Mouse (Mus musculus) CH12.LX (cell line): ENCODE measurements around the gene Prdm2. TPM values are rescaled to one million over a fixed set of nuclear protein-coding genes. Genes with fewer than 3 reads are reported as not detected.

Source experiments
- DNase-seq: peaks from one replicate; pipeline ENCODE4 v3.0.0-alpha.2; 2013; ENCODE audit errors: extremely low read depth
- H3K27ac ChIP-seq: 2 replicates; pipeline ENCODE4 v1.5.1; 2012; ENCODE audit warnings: low read depth, mild to moderate bottlenecking, control low read depth, moderate library complexity; ENCODE audit not compliant: insufficient read depth
- H3K27me3 ChIP-seq: replicated peaks from 2 replicates; pipeline ENCODE3; 2012; ENCODE audit warnings: inconsistent platforms
- H3K36me3 ChIP-seq, 2 experiments: replicated peaks in 1 of 2; 2 replicates each; pipeline versions ENCODE3 to v1.6.1; 2012; ENCODE audit warnings: inconsistent platforms in 1 of 2, low read length in 1 of 2, mild to moderate bottlenecking in 1 of 2, mixed read lengths in 1 of 2, moderate library complexity in 1 of 2; ENCODE audit not compliant: control insufficient read depth in 1 of 2, insufficient read depth in 1 of 2
- H3K4me1 ChIP-seq, 2 experiments: 2 replicates each; pipeline ENCODE4 v1.6.1; 2012; ENCODE audit warnings: inconsistent platforms in 1 of 2, moderate library complexity in 1 of 2; ENCODE audit not compliant: insufficient read depth in 2 of 2, control insufficient read depth in 1 of 2
- H3K4me2 ChIP-seq: 2 replicates; pipeline ENCODE4 v1.6.1; 2012; ENCODE audit warnings: low read depth, mild to moderate bottlenecking, control low read depth; ENCODE audit not compliant: poor library complexity, insufficient read depth, severe bottlenecking
- H3K4me3 ChIP-seq, 3 experiments: fragments of 150-350 bp in 1 of 3; sonication (generic) in 1 of 3; replicated peaks in 1 of 3; 2 replicates each; pipeline versions ENCODE3 to v1.5.1; 2011 to 2012; ENCODE audit warnings: low read depth in 2 of 3, low read length in 2 of 3, mild to moderate bottlenecking in 2 of 3, moderate library complexity in 2 of 3, control low read depth in 1 of 3, improper control_type of control experiment in 1 of 3, inconsistent platforms in 1 of 3, mixed read lengths in 1 of 3; ENCODE audit not compliant: poor library complexity in 1 of 3
- H3K79me2 ChIP-seq: replicated peaks from 2 replicates; pipeline ENCODE4 v1.6.1; 2012; ENCODE audit warnings: mild to moderate bottlenecking, moderate library complexity; ENCODE audit not compliant: control insufficient read depth, poor library complexity, insufficient read depth, severe bottlenecking; ENCODE audit errors: extremely low read depth
- H3K9ac ChIP-seq: 2 replicates; pipeline ENCODE4 v1.6.1; 2012; ENCODE audit warnings: low read depth, mild to moderate bottlenecking, control low read depth, moderate library complexity; ENCODE audit not compliant: insufficient read depth
- H3K9me3 ChIP-seq: replicated peaks from 2 replicates; pipeline ENCODE3; 2012; ENCODE audit warnings: low read length, inconsistent platforms, mixed read lengths
- BHLHE40 ChIP-seq: IDR thresholded peaks from 2 replicates; pipeline ENCODE4 v1.6.1; 2011; ENCODE audit warnings: mild to moderate bottlenecking, low read depth, low read length, improper control_type of control experiment
- CHD1 ChIP-seq: IDR thresholded peaks from 2 replicates; pipeline ENCODE4 v1.6.1; 2012; ENCODE audit warnings: low read depth, low read length, improper control_type of control experiment, inconsistent platforms
- CTCF ChIP-seq, 2 experiments: IDR thresholded peaks in 1 of 2; conservative IDR thresholded peaks in 1 of 2; 2 replicates each; pipeline ENCODE4 v1.5.1; 2011 to 2012; ENCODE audit warnings: low read depth in 2 of 2, low read length in 2 of 2, improper control_type of control experiment in 1 of 2, inconsistent platforms in 1 of 2, mild to moderate bottlenecking in 1 of 2, moderate library complexity in 1 of 2
- ELF1 ChIP-seq: IDR thresholded peaks from 2 replicates; pipeline ENCODE4 v1.6.1; 2014; ENCODE audit warnings: low read depth, mild to moderate bottlenecking, inconsistent platforms, low read length, improper control_type of control experiment
- EP300 ChIP-seq: IDR thresholded peaks from 2 replicates; pipeline ENCODE4 v1.6.1; 2011; ENCODE audit warnings: low read length, improper control_type of control experiment
- GABPA ChIP-seq: IDR thresholded peaks from 2 replicates; pipeline ENCODE4 v1.6.1; 2012; ENCODE audit warnings: low read depth, low read length, improper control_type of control experiment, inconsistent platforms; ENCODE audit not compliant: insufficient replicate concordance
- IRF4 ChIP-seq: IDR thresholded peaks from 2 replicates; pipeline ENCODE4 v1.6.1; 2014; ENCODE audit warnings: low read depth, mild to moderate bottlenecking, inconsistent platforms, low read length, improper control_type of control experiment
- KAT2A ChIP-seq: IDR thresholded peaks from 2 replicates; pipeline ENCODE4 v1.6.1; 2012; ENCODE audit warnings: low read length, improper control_type of control experiment, inconsistent platforms; ENCODE audit not compliant: insufficient replicate concordance
- MAFK ChIP-seq: IDR thresholded peaks from 2 replicates; pipeline ENCODE4 v1.6.1; 2011; ENCODE audit warnings: low read length, improper control_type of control experiment; ENCODE audit not compliant: insufficient replicate concordance
- MAX ChIP-seq: IDR thresholded peaks from 2 replicates; pipeline ENCODE4 v1.6.1; 2011; ENCODE audit warnings: low read length, improper control_type of control experiment
- MEF2A ChIP-seq: IDR thresholded peaks from 2 replicates; pipeline ENCODE4 v1.6.1; 2014; ENCODE audit warnings: low read depth, mild to moderate bottlenecking, inconsistent platforms, low read length, improper control_type of control experiment, borderline replicate concordance
- MXI1 ChIP-seq: IDR thresholded peaks from 2 replicates; pipeline ENCODE4 v1.6.1; 2011; ENCODE audit warnings: mild to moderate bottlenecking, low read depth, low read length, improper control_type of control experiment
- POLR2A ChIP-seq: IDR thresholded peaks from 2 replicates; pipeline ENCODE4 v1.6.1; 2011; ENCODE audit warnings: low read depth, mild to moderate bottlenecking, improper control_type of control experiment, low read length
- POLR2AphosphoS2 ChIP-seq: IDR thresholded peaks from 2 replicates; pipeline ENCODE4 v1.6.1; 2011; ENCODE audit warnings: low read depth, low read length, improper control_type of control experiment
- RAD21 ChIP-seq: IDR thresholded peaks from 2 replicates; pipeline ENCODE4 v1.6.1; 2011; ENCODE audit warnings: low read depth, mild to moderate bottlenecking, low read length, improper control_type of control experiment, moderate library complexity
- RCOR1 ChIP-seq: conservative IDR thresholded peaks from 2 replicates; pipeline ENCODE4 v1.6.1; 2012; ENCODE audit warnings: low read depth, mild to moderate bottlenecking, inconsistent platforms, low read length, improper control_type of control experiment
- TBP ChIP-seq: conservative IDR thresholded peaks from 2 replicates; pipeline ENCODE4 v1.6.1; 2011; ENCODE audit warnings: low read depth, low read length, improper control_type of control experiment
- TCF12 ChIP-seq: IDR thresholded peaks from 2 replicates; pipeline ENCODE4 v1.6.1; 2014; ENCODE audit warnings: low read depth, mild to moderate bottlenecking, inconsistent platforms, low read length, improper control_type of control experiment
- UBTF ChIP-seq: IDR thresholded peaks from 2 replicates; pipeline ENCODE4 v1.6.1; 2012; ENCODE audit warnings: low read depth, mild to moderate bottlenecking, inconsistent platforms, low read length, improper control_type of control experiment, moderate library complexity
- USF1 ChIP-seq: IDR thresholded peaks from 2 replicates; pipeline ENCODE4 v1.6.1; 2014; ENCODE audit warnings: low read depth, mild to moderate bottlenecking, inconsistent platforms, low read length, improper control_type of control experiment
- ZC3H11A ChIP-seq: IDR thresholded peaks from 2 replicates; pipeline ENCODE4 v1.6.1; 2012; ENCODE audit warnings: low read depth, mild to moderate bottlenecking, inconsistent platforms, low read length, improper control_type of control experiment
- ZMIZ1 ChIP-seq: IDR thresholded peaks from 2 replicates; pipeline ENCODE4 v1.6.1; 2012; ENCODE audit warnings: low read depth, mild to moderate bottlenecking, inconsistent platforms, low read length, improper control_type of control experiment
- dilution Hi-C: fragments of 300-500 bp; cut with MboI; formaldehyde crosslinking; loops from 2 replicates; pipeline ENCODE4 v1.14.3; 2020; ENCODE audit warnings: low sequenced_read_pairs; ENCODE audit not compliant: extremely low pct_unique_long_range_greater_than_20kb, extremely low pct_ligation_motif_present
- in situ Hi-C: fragments of 300-500 bp; cut with MboI; formaldehyde crosslinking; loops from 3 replicates; pipeline ENCODE4 v1.14.3; 2019; ENCODE audit warnings: low sequenced_read_pairs, low pct_ligation_motif_present, low pct_unique_long_range_greater_than_20kb, mixed read lengths
- polyA plus RNA-seq: library from polyadenylated mRNA; unstranded; fragments of >175 nt; gene quantifications from 2 replicates; pipeline ENCODE4 v1.2.1, GENCODE M21; 2012; ENCODE audit warnings: low read depth; ENCODE audit not compliant: insufficient read length
- total RNA-seq, 2 experiments: library from RNA; depleted of rRNA; stranded (reverse); fragments of 300-350 nt in 1 of 2; fragments of >200 nt in 1 of 2; gene quantifications; 2 replicates each; pipeline ENCODE4 v1.2.3; 2012 to 2014

The Prdm2 gene
- total and polyA plus RNA-seq, 3 experiments, result 3.8 to 16.1 (median 7.1) TPM

- Histone ChIP-seq H3K79me2 (peaks cover 60% of the 10 kb centered on the region), H3K9me3 (no peaks in the 10 kb centered on the region), H3K4me2 (peak overlapping the region; percentile 74), H3K9ac (peak overlapping the region; percentile 76), H3K4me1 (peaks cover 28 to 76% of the 10 kb centered on the region in 2 experiments), H3K4me3 (peak overlapping the region in 1 of 3 experiments; percentile 44), H3K27ac (peak overlapping the region; percentile 93), H3K27me3 (no peaks in the 10 kb centered on the region), H3K36me3 (peaks cover 0 to 22% of the 10 kb centered on the region in 2 experiments)
- DNase-seq, result no peak
- in situ Hi-C loops, result no loop called here
- TF ChIP-seq POLR2AphosphoS2 (no peak), RCOR1 (no peak), MAX (0 out of 2 replicates have a peak, but pooled peaks have one; percentile 28)
- dilution Hi-C loops, result no loop called here
Observed at GRCm38 (mm10) chr4:143186066-143186465, 26.7 kb downstream of the Prdm2 start.

GRCm38 (mm10) chr4:143185496-143185895 lies 27.3 kb downstream of the Prdm2 start:
- Histone ChIP-seq H3K36me3 (peaks cover 0 to 27% of the 10 kb centered on the region in 2 experiments), H3K9ac (peak overlapping the region; percentile 76), H3K27ac (peak overlapping the region; percentile 93), H3K4me1 (peaks cover 29 to 76% of the 10 kb centered on the region in 2 experiments), H3K4me3 (peak overlapping the region; percentile 7 to 44 (median 25)), H3K79me2 (peaks cover 55% of the 10 kb centered on the region), H3K27me3 (no peaks in the 10 kb centered on the region), H3K9me3 (no peaks in the 10 kb centered on the region), H3K4me2 (peak overlapping the region; percentile 74)
- 0 out of 2 replicates have a peak, but pooled peaks have one; percentile 2 for TF ChIP-seq IRF4
- TF ChIP-seq GABPA, result no peak
- TF ChIP-seq TBP, result 0 out of 2 replicates have a peak, but pooled peaks have one; percentile 48
- no peak for TF ChIP-seq USF1
- in situ Hi-C loops, result no loop called here
- dilution Hi-C loops, result no loop called here
- DNase-seq, result peak; percentile 66

GRCm38 (mm10) chr4:143183141-143183540 lies 29.7 kb downstream of the Prdm2 start:
- Histone ChIP-seq H3K36me3 (peaks cover 6 to 44% of the 10 kb centered on the region in 2 experiments), H3K9ac (no peak overlapping the region), H3K9me3 (no peaks in the 10 kb centered on the region), H3K4me2 (peak overlapping the region; percentile 10; the same call in 1 of the 2 replicates), H3K79me2 (peaks cover 39% of the 10 kb centered on the region), H3K4me3 (no peak overlapping the region), H3K4me1 (peaks cover 31 to 65% of the 10 kb centered on the region in 2 experiments), H3K27ac (no peak overlapping the region), H3K27me3 (no peaks in the 10 kb centered on the region)
- in situ Hi-C loops (no loop called here), dilution Hi-C loops (no loop called here)
- TF ChIP-seq POLR2A (no peak), TCF12 (no peak), ZMIZ1 (no peak), ELF1 (no peak), EP300 (no peak), BHLHE40 (no peak), UBTF (no peak), CHD1 (no peak), MAFK (no peak), CTCF (conservative IDR thresholded peaks at IDR 0.05 in 1 of 2, IDR thresholded peaks at IDR 0.05 in 1 of 2; ENCODE audit: low read depth in 2 of 2, low read length in 2 of 2) (no peak), KAT2A (no peak), ZC3H11A (no peak), RAD21 (no peak), MXI1 (no peak), MEF2A (no peak), POLR2AphosphoS2 (no peak), GABPA (no peak)
- no peak for DNase-seq
